Mouse (Mus musculus) kidney, adult 2 months (tissue): Measurements from ENCODE around the gene Ccdc134.

Experiments
- CTCF ChIP-seq: fragments of 200-500 bp; conservative IDR thresholded peaks from 2 replicates; pipeline ENCODE4 v1.5.1; 2011; ENCODE audit warnings: low read depth, mild to moderate bottlenecking, control low read depth, low read length, moderate library complexity, mixed read lengths; ENCODE audit not compliant: insufficient read depth, insufficient read length
- POLR2A ChIP-seq: fragments of 200-500 bp; IDR thresholded peaks from one replicate; pipeline ENCODE4 v1.6.1; 2011; ENCODE audit warnings: low read depth, low read length, control low read depth

DNA sequence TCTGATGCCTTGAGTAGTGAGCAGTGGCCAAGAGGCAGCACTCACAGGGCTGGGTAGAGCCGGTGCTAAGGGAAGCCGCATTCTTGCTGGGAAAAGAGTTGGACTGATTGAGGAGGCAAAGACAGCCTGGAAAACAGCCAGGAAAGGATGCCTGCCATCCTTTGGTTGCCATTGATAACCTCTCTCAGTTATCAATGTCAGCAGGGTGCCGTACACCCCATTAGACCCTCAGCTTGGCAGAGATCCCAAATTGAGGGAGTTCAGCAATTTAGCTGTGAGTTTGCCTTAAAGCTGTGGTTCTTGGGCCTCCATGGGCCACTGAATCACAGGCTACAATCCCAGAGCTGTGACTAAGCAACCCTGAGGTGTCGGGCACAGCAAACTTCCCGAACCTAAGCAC, 53.4 kb downstream of the Ccdc134 start:
- TF ChIP-seq POLR2A (no peak), CTCF (no peak)
